Comparison of ENCODE assay signal across 10 mouse cellular contexts in the genomic region with DNA sequence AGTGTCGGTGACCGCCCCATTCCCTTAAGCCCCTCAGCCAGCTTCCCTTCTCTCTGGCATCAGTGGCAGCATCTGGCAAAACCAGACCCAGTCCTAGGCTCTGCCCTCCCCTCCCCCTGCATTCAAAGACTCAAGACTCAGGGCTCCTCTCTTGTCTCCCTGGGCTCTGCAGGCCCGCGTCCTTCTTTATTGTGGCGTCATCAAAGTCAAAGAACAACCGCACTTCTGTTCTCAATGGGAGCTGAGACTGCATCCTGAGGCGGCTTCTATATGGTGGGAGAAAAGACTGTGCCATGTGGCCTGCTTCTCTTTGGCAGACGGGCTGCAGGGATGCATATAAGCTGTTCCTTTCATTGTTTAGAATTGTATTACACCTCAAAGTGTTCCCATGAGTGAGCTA.
DNase-seq lines count a peak whose midpoint lies in the region; ATAC-seq and TF ChIP-seq lines count a peak whose summit lies in the region.
"Had no signal": no experiment of that assay in that cellular context is flagged by ENCODE, and none has a peak within 500 bp of the region (broad histone marks: within the 10 kb centered on the region; RNA-seq: fewer than 3 reads in every experiment).

No protein-coding gene starts in this region.

- H3K9me3 ChIP-seq in lung, embryonic 14.5 days (ENCODE audit: low read depth, low read length) = no peaks in the 10 kb centered on the region
- no peaks in the 10 kb centered on the region for H3K9me3 ChIP-seq in lung, postnatal 0 days (ENCODE audit: low read length)
- no peaks in the 10 kb centered on the region for H3K9me3 ChIP-seq in forebrain, embryonic 10.5 days
- no peaks in the 10 kb centered on the region for H3K9me3 ChIP-seq in hindbrain, embryonic 12.5 days (replicated peaks)
- H3K9me3 ChIP-seq in midbrain, embryonic 16.5 days (replicated peaks; ENCODE audit: control insufficient read depth, low read length, poor library complexity, severe bottlenecking) = no peaks in the 10 kb centered on the region
- H3K9me3 ChIP-seq: embryonic facial prominence, embryonic 12.5 days had no signal

- no peaks in the 10 kb centered on the region for H3K4me1 ChIP-seq in lung, embryonic 14.5 days (ENCODE audit: insufficient read depth)
- H3K4me1 ChIP-seq in lung, postnatal 0 days (ENCODE audit: insufficient read depth, low read depth, low read length) = no peaks in the 10 kb centered on the region
- peaks cover 24% of the 10 kb centered on the region for H3K4me1 ChIP-seq in forebrain, embryonic 10.5 days
- peaks cover 17% of the 10 kb centered on the region for H3K4me1 ChIP-seq in hindbrain, embryonic 12.5 days
- no peaks in the 10 kb centered on the region; the same call in 1 of the 2 replicates for H3K4me1 ChIP-seq in midbrain, embryonic 16.5 days (ENCODE audit: control insufficient read depth, insufficient read depth, low read length)

- TF ChIP-seq CTCF in lung, embryonic 14.5 days (IDR thresholded peaks at IDR 0.05; ENCODE audit: low read depth) = no peak
- TF ChIP-seq CTCF in lung, postnatal 0 days (IDR thresholded peaks at IDR 0.05) = no peak

- no peak for ATAC-seq in lung, embryonic 14.5 days (ENCODE audit: insufficient read depth)
- no peak for ATAC-seq in lung, postnatal 0 days
- ATAC-seq in hindbrain, embryonic 12.5 days (ENCODE audit: low FRiP score) = peak; percentile 59
- peak; percentile 39; the same call in 1 of the 2 replicates for ATAC-seq in midbrain, embryonic 16.5 days
- ATAC-seq: activated CD4-positive, CD25-positive, alpha-beta regulatory T cell, adult 4 months had no signal

- no peak overlapping the region for H3K9ac ChIP-seq in lung, embryonic 14.5 days
- no peak overlapping the region for H3K9ac ChIP-seq in lung, postnatal 0 days (replicated peaks; ENCODE audit: low read depth)
- H3K9ac ChIP-seq in hindbrain, embryonic 12.5 days = no peak overlapping the region
- no peak overlapping the region for H3K9ac ChIP-seq in midbrain, embryonic 16.5 days (ENCODE audit: low read depth, low read length)
- H3K9ac ChIP-seq: embryonic facial prominence, embryonic 12.5 days had no signal

- H3K27me3 ChIP-seq in lung, embryonic 14.5 days (ENCODE audit: insufficient read depth, low read length) = no peaks in the 10 kb centered on the region
- no peaks in the 10 kb centered on the region for H3K27me3 ChIP-seq in lung, postnatal 0 days (replicated peaks; ENCODE audit: insufficient read depth, low read length)
- no peaks in the 10 kb centered on the region for H3K27me3 ChIP-seq in forebrain, embryonic 10.5 days (ENCODE audit: poor library complexity, severe bottlenecking)
- no peaks in the 10 kb centered on the region for H3K27me3 ChIP-seq in hindbrain, embryonic 12.5 days
- no peaks in the 10 kb centered on the region for H3K27me3 ChIP-seq in midbrain, embryonic 16.5 days (ENCODE audit: control insufficient read depth, insufficient read depth, low read depth, low read length)
- H3K27me3 ChIP-seq: embryonic facial prominence, embryonic 12.5 days had no signal

- DNase-seq in lung, embryonic 14.5 days = no peak
- DNase-seq in lung, postnatal 0 days (ENCODE audit: low spot score) = no peak
- DNase-seq in forebrain, embryonic 10.5 days (ENCODE audit: extremely low spot score, low spot score) = no peak
- no peak for DNase-seq in left cerebral cortex, adult 18-20 months (ENCODE audit: low spot score in 2 of 2)
- no peak for DNase-seq in layer of hippocampus, postnatal 14 days (ENCODE audit: low spot score in 2 of 2)
- no peak for DNase-seq in kidney, adult 18-20 months

- no peak for TF ChIP-seq EP300 in lung, postnatal 0 days (IDR thresholded peaks at IDR 0.05)

- WGBS in lung, embryonic 14.5 days = 41% methylated on average over 8 of the region's 8 CpGs
- 55% methylated on average over 8 of the region's 8 CpGs for WGBS in lung, postnatal 0 days
- WGBS in forebrain, embryonic 10.5 days = 30% methylated on average over 8 of the region's 8 CpGs
- WGBS in hindbrain, embryonic 12.5 days = 31% methylated on average over 8 of the region's 8 CpGs
- WGBS in midbrain, embryonic 16.5 days = 22% methylated on average over 8 of the region's 8 CpGs

- no peak overlapping the region for H3K4me3 ChIP-seq in lung, embryonic 14.5 days (ENCODE audit: low read depth, low read length)
- H3K4me3 ChIP-seq in lung, postnatal 0 days (ENCODE audit: low read depth, low read length) = no peak overlapping the region
- H3K4me3 ChIP-seq in forebrain, embryonic 10.5 days = no peak overlapping the region
- no peak overlapping the region for H3K4me3 ChIP-seq in hindbrain, embryonic 12.5 days
- no peak overlapping the region for H3K4me3 ChIP-seq in midbrain, embryonic 16.5 days (ENCODE audit: low read depth, low read length)
- H3K4me3 ChIP-seq: embryonic facial prominence, embryonic 12.5 days had no signal

- no peak overlapping the region for H3K4me2 ChIP-seq in lung, embryonic 14.5 days
- no peak overlapping the region for H3K4me2 ChIP-seq in lung, postnatal 0 days (replicated peaks; ENCODE audit: low read depth, low read length)
- no peak overlapping the region for H3K4me2 ChIP-seq in hindbrain, embryonic 12.5 days (replicated peaks)
- no peak overlapping the region for H3K4me2 ChIP-seq in midbrain, embryonic 16.5 days (ENCODE audit: low read length)
- H3K4me2 ChIP-seq: embryonic facial prominence, embryonic 12.5 days had no signal

- H3K36me3 ChIP-seq in lung, embryonic 14.5 days (ENCODE audit: insufficient read depth) = no peaks in the 10 kb centered on the region
- H3K36me3 ChIP-seq in lung, postnatal 0 days (ENCODE audit: insufficient read depth, low read length) = no peaks in the 10 kb centered on the region
- no peaks in the 10 kb centered on the region for H3K36me3 ChIP-seq in forebrain, embryonic 10.5 days (replicated peaks)
- H3K36me3 ChIP-seq in hindbrain, embryonic 12.5 days = no peaks in the 10 kb centered on the region
- H3K36me3 ChIP-seq in midbrain, embryonic 16.5 days (ENCODE audit: control insufficient read depth, insufficient read depth, low read length) = no peaks in the 10 kb centered on the region
- H3K36me3 ChIP-seq: embryonic facial prominence, embryonic 12.5 days had no signal

- peak overlapping the region; percentile 4; the same call in 1 of the 2 replicates for H3K27ac ChIP-seq in lung, embryonic 14.5 days (ENCODE audit: low read depth)
- no peak overlapping the region for H3K27ac ChIP-seq in lung, postnatal 0 days (ENCODE audit: low read length)
- peak overlapping the region; percentile 79 for H3K27ac ChIP-seq in forebrain, embryonic 10.5 days
- peak overlapping the region; percentile 60 for H3K27ac ChIP-seq in hindbrain, embryonic 12.5 days
- H3K27ac ChIP-seq in midbrain, embryonic 16.5 days (ENCODE audit: low read length) = no peak overlapping the region; the same call in 1 of the 2 replicates
- H3K27ac ChIP-seq: embryonic facial prominence, embryonic 12.5 days had no signal

Comparison
In these comparisons a context has a peak if more than half of its experiments do, and no peak if none do; other contexts are left out.
1. H3K27ac ChIP-seq: peak in lung, embryonic 14.5 days (single experiment), forebrain, embryonic 10.5 days (single experiment) and hindbrain, embryonic 12.5 days (single experiment); none in lung, postnatal 0 days (single experiment) and midbrain, embryonic 16.5 days (single experiment).
2. ATAC-seq: peak in hindbrain, embryonic 12.5 days (single experiment) and midbrain, embryonic 16.5 days (single experiment); none in lung, embryonic 14.5 days (single experiment) and lung, postnatal 0 days (single experiment).